Mouse (Mus musculus) spleen, embryonic (tissue): ENCODE data around the gene Npas2.

Experiments
- CTCF ChIA-PET: fragments of 350-600 bp; sonication (Branson Sonifier 250); formaldehyde crosslinking; loops from one replicate; lab custom pipeline; 2022; lab: Charles Lee

Gene Npas2

GRCm38 (mm10) chr1:39212982-39213381 lies 19.5 kb downstream of the Npas2 start:
- CTCF ChIA-PET, result interaction anchor here (0.8 kb wide), 1 partner anchor 14 kb away, joined by 4 read pairs; no protein-coding TSS in a partner anchor

DNA sequence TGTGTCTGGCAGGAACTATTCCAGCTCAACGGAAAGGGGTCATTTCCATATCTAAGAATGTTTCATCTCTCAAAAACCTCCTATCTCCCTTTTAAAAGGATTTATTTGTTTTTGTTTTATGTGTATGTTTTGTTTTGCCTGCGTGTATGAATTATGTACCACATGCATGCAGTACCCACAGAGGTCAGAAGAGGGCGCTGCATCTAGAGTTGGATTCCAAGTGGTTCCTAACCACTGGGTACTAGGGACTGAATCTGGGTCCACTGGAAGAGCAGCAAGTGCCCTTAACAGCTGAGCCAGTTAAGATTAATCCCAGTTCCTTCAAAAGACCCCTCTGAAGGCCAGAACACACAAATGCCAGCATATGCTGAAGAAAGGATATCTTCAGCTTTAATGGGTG lies 24.1 kb downstream of the Npas2 start:
- CTCF ChIA-PET, result no interaction called here

DNA sequence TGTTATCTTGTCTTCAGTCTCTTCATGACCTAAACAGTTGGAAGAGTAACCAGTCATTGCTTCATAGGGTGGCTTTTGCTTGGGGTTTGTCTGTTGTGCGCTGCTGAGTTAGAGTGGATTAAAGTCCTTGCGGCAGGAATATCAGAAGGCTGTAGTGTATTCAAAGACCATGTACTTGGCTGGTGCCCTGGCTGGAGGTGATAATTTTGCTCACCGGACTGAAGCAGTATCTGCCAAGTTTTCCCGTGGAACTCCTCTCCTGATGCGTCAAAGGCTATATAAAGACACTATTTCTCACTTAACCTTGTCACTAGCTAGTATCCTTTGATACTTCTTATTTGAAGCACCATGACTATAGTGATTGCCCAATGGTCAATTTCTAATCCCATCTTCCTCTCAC lies 34.9 kb downstream of the Npas2 start:
- CTCF ChIA-PET, result no interaction called here

DNA sequence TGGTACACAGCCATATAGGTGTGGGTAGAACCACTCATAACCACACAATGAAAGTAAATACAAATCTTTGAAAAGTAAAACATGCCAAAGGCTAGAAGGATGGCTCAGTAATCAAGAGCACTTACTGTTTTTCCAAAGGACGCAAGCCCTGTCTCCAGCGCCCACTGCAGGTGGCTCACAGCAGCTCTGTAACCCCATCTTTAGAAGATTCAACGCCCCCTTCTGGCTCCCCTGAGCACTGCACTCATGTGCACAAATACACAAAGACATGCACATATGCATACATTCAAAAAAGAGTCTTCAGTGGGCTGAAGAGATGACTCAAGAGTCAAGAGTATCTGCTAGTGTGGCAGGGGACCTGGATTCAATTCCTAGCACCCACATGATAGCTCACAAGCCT lies 36.5 kb downstream of the Npas2 start:
- CTCF ChIA-PET, result no interaction called here

DNA sequence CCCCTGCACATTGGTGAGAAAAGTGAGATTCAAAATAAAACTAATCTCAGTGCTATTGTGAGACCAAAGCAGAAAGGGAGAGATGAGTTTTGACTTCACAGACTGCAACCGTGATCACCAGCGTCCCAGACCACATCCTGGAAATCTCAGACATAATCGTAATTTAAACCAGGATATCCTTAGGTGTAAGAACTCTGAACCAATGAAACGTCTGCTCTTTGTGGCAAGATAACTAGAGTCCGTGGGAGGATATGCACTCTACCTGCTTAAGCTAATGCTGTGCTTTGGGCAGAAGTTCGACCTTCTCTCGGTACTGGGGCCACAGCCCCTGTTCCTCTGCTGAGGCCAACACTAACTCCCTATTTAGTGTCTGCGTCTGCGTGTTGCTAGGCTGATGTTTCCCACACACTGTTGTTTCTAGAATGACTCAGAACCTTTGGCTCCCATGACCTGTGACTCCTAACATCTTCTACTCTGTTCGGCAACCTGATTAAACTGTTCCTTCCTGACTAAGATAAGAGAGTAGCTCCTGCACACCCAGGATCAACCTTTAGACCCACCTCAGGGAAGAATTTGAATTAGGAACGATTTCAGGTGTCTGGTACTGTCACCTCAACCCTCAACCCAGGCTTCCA lies 41.4 kb downstream of the Npas2 start:
- CTCF ChIA-PET, result no interaction called here

- CTCF ChIA-PET, result interaction anchor here (0.7 kb wide), 1 partner anchor 42 kb away, joined by 3 read pairs; no protein-coding TSS in a partner anchor
These were observed 44.1 kb downstream of the Npas2 start for GRCm38 (mm10) chr1:39237503-39238255.

- CTCF ChIA-PET, result no interaction called here
These were observed 47.5 kb downstream of the Npas2 start for GRCm38 (mm10) chr1:39240860-39241584.

DNA sequence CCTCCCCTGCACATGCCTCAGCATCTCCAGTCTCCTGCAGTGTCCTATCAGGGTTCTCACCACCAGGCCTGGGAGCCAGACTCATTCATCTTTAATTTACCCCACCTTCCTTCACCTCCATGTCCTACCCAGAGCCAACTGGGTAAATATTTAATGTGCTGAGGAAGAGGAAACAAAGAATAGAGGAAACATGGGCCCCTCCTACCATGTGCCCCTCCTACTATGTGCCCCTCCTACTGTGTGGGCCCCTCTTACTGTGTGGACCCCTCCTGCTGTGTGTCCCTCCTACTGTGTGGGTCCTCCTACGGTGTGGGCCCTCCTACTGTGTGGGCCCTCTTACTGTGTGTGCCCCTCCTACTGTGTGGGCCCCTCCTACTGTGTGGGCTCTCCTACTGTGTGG lies 51.2 kb downstream of the Npas2 start:
- CTCF ChIA-PET, result no interaction called here

DNA sequence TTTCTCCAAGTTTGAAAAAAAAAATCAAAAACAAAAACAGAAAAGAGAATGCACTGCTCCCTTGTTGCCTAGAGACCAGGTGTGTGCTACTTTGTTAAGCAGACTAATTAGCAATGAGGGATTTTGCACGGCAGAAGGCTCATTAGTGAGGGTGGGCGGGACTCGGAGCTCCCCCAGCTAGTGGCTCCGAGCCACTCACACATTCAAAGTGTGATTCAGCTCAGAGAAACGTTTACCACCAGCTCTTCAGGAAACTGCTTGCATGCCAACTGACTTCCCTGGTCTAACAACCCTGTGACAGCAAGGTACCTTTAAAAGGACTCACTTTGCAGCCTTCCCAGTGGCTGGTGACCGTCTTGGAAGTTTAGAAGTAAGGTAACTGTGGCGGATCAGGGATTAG lies 58.1 kb downstream of the Npas2 start:
- CTCF ChIA-PET, result no interaction called here

DNA sequence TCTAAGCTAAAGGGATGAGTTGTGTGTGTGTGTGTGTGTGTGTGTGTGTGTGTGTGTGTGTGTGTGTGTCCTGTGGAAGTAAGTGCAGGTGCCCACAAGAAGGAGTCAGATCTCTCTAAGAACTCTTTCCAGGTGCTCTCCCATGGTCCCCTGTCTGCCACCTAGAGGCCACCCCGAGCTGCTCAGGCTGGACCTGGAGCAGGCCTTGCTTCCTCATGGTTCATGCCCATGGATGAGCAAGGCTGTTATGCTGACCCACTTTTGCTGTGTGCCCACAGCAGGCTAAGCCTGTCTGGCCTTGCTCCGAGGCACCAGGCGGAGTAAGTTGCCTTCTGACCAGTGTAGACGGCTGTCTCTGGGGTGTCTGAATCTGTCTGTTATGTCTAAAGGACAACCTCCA lies 60.2 kb downstream of the Npas2 start:
- CTCF ChIA-PET, result no interaction called here

DNA sequence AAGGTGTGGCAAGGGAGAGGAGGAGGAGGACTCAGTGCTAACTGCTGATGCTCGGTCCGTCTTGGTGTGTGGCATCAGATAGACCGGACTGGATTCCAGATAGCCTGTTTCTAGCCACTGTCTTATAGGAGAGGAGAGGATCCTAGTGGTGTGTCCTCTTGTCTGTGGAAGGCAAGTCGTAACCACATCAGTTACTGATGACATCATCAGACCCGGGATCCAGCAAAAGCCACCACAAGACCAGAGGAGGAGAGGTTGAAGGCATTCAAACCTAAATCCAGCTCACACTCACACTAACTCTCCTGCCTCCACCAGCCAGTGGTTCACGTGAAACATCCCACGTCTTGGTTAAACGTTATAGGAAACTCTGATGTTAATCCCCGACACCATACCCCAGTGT lies 62.5 kb downstream of the Npas2 start:
- CTCF ChIA-PET, result no interaction called here

DNA sequence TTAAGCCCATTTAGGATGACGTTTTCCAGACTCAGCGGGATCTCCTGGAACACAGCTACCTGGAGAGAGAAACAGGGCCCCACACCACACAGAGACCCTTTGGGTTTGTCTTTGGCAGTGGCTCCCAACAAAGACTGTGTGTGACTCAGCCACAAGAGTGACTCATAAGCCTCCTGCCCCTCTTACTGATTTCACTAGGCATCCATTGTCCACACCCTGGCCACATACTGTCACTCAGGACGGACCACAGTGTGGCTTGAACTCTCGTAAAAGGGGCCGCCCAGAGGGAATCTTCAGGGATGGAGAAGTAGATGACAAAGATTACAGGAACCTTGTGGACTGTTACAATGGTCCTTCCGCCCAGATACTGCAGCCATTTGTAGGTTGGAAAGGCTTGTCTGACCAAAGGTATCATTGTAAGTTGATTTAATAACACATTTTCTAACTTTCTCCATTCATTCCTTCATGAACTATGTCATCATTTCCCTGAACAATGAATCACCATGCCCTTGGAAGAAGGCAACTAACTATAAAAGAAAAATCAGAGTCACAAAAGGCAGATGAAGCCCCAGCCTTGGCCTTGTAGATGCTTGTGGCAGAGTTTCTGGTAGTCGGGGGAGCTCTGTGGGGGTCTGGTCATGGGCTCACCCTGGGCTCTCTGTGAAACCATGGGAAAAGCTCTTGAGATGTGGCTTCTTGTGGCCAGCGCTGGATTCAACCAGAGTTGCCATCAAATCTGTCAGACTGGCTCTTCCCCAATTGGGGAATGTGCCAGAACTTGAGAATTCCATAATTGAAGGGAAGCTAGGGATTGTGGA lies 63.2 kb downstream of the Npas2 start:
- CTCF ChIA-PET, result no interaction called here

- CTCF ChIA-PET, result no interaction called here
These were observed 63.7 kb downstream of the Npas2 start for GRCm38 (mm10) chr1:39257331-39257594.

DNA sequence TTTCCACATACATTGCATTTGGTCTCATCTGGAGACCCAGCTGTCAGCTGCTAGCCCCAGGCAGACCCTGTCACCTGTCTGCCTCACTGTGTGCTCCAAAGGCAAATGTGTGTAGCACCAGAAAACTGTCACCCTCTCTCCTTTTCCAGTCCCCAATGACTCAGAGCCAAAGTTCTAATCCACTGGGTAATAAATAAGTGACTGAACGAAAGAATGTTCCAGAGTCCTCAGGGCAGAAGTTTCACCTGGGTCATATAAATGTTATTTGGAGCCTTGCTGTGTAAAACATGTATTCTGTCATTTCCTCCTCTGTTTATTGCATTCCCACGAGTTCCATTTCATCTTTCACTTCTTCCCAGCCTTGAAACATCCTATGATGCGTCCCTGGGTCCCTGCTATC lies 66.1 kb downstream of the Npas2 start:
- CTCF ChIA-PET, result no interaction called here

DNA sequence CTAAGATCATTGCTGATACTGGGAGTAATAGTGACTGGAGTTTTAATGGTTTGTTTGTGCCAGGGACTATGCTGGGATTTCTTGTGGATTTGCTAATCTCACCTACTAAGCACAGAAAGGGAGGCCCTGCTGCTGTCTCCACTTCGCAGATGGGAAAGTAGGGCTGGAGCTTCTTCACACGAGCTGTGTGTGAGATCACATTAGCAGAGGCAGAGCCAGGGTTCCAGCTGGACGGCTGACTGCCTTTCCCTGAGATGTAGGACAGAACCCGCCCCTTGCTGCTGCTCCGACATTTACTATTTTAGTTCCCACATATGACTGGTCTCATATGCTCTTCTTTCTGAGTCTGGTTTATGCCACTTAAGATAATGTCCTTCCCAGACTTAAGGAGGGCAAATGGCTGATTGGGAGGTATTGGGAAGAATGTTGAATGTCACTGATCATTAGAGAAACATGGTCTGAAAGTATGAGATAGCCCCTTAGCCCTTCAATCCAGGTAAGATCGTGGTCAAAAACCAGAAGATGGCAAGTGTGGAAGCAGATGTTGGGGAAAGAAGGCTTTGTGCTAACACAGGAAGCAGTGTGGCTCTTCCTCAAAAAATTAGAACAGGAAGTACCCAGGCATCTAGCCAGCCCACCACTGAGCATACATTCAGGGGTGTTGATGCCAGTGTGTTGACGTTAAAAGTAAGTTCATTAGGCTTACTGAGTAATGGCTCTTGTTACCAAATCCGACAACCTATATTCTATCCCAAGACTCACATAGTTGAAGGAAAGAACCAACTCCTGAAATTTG lies 66.8 kb downstream of the Npas2 start:
- CTCF ChIA-PET, result no interaction called here

- CTCF ChIA-PET, result no interaction called here
These were observed 73.4 kb downstream of the Npas2 start for GRCm38 (mm10) chr1:39266843-39267512.

GRCm38 (mm10) chr1:39272976-39273375 lies 79.4 kb downstream of the Npas2 start:
- CTCF ChIA-PET, result interaction anchor here (0.7 kb wide), 1 partner anchor 206 kb away, joined by 4 read pairs; no protein-coding TSS in a partner anchor

- CTCF ChIA-PET, result no interaction called here
These were observed 86.9 kb downstream of the Npas2 start for GRCm38 (mm10) chr1:39280391-39280790.

- CTCF ChIA-PET, result no interaction called here
These were observed 87.7 kb downstream of the Npas2 start for GRCm38 (mm10) chr1:39280989-39281875.

DNA sequence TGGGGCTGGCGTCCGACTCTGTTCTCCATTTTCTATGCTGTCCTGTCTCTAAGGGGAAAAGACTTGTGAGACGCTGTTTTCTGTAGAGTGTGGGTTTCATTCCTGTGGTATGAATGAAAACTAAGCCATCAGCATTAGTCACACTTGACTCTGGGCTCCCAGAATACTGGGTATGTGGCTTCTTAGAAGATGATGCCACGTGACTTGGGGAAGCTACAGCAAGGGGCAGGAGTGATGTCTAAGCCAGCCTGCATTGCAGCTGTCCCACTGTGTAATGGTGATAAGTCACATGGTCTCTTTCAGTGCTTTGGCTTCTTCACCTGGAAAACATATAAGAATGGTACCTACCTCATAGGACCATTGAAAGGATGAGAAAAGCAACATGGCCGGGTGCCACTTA lies 88.4 kb downstream of the Npas2 start:
- CTCF ChIA-PET, result no interaction called here
